Mouse (Mus musculus) heart, adult 2 months (tissue): Measurements from ENCODE around the gene Ifnb1. TPM values are rescaled to one million over a fixed set of nuclear protein-coding genes. Genes with fewer than 3 reads are reported as not detected.
A peak's percentile ranks its signal among the peaks of the same experiment; 100 is the strongest.
"Not testable (repeated sequence)": the region's sequence is repeated elsewhere in the genome, so short reads cannot be mapped to it uniquely, and the experiment has no call there.

Source experiments
- DNase-seq, 2 experiments: peaks; one replicate each; pipeline ENCODE4 v3.0.0; 2021
- H3K27ac ChIP-seq: fragments of 200-600 bp; 2 replicates; pipeline ENCODE4 v1.8.1; 2022
- H3K27me3 ChIP-seq: fragments of 200-500 bp; 2 replicates; pipeline ENCODE4 v1.6.1; 2012; ENCODE audit warnings: mild to moderate bottlenecking, low read length, inconsistent platforms, mixed read lengths; ENCODE audit not compliant: control insufficient read depth, insufficient read depth
- H3K36me3 ChIP-seq: fragments of 200-500 bp; 2 replicates; pipeline ENCODE4 v1.6.1; 2012; ENCODE audit warnings: low read length, inconsistent platforms; ENCODE audit not compliant: control insufficient read depth, insufficient read depth
- H3K4me1 ChIP-seq: fragments of 200-500 bp; 2 replicates; pipeline ENCODE4 v1.6.1; 2011; ENCODE audit warnings: low read length; ENCODE audit not compliant: control insufficient read depth, insufficient read depth
- H3K4me3 ChIP-seq: fragments of 200-600 bp; 2 replicates; pipeline ENCODE4 v1.8.1; 2022
- H3K79me2 ChIP-seq: fragments of 200-500 bp; replicated peaks from 2 replicates; pipeline ENCODE4 v1.6.1; 2012; ENCODE audit warnings: mild to moderate bottlenecking, inconsistent platforms, low read length, moderate library complexity, mixed read lengths; ENCODE audit not compliant: control insufficient read depth, insufficient read depth
- H3K9ac ChIP-seq: fragments of 200-500 bp; 2 replicates; pipeline ENCODE4 v1.6.1; 2012; ENCODE audit warnings: low read depth, mild to moderate bottlenecking, control low read depth, inconsistent platforms, low read length, mixed read lengths
- CTCF ChIP-seq: fragments of 200-600 bp; IDR thresholded peaks from 2 replicates; pipeline ENCODE4 v1.8.1; 2022; ENCODE audit warnings: antibody characterized with exemption, mild to moderate bottlenecking, moderate library complexity
- EP300 ChIP-seq: fragments of 200-500 bp; IDR thresholded peaks from 2 replicates; pipeline ENCODE4 v1.6.1; 2011; ENCODE audit warnings: low read depth, low read length, control low read depth; ENCODE audit not compliant: insufficient read depth
- POLR2A ChIP-seq: fragments of 200-500 bp; IDR thresholded peaks from 2 replicates; pipeline ENCODE4 v1.6.1; 2011; ENCODE audit warnings: mild to moderate bottlenecking, low read depth, low read length, control low read depth; ENCODE audit not compliant: insufficient read depth
- WGBS: fragments of 180-500 bp; shearing (Covaris S2); methylation state at CpG from one replicate; pipeline ENCODE4 v1.1.7; 2018; 5-methylcytosine and 5-hydroxymethylcytosine counted together
- intact Hi-C: fragments of 180-260 bp; cut with DNase I; formaldehyde crosslinking; loops from one replicate; pipeline ENCODE4 v1.15.1; 2025
- long read RNA-seq: library from polyadenylated mRNA; stranded (forward); transcript quantifications from one replicate; pipeline ENCODE4 v2.0.0, GENCODE M21; 2021
- polyA plus RNA-seq: library from polyadenylated mRNA; depleted of rRNA; stranded (reverse); fragments of >200 nt; gene quantifications from 2 replicates; pipeline ENCODE4 v1.2.3, GENCODE M21; 2012; rRNA removed
- total RNA-seq, 2 experiments: library from RNA; stranded (reverse); gene quantifications; 2 replicates each; pipeline ENCODE4 v1.2.3; 2021

Gene Ifnb1
- total RNA-seq (not detected), polyA plus RNA-seq (not detected in 2 replicates)
- long read RNA-seq: 0 reads

GRCm38 (mm10) chr4:88522674-88523073 is at the start of gene Ifnb1:
TSS of gene Ifnb1 (minus strand) at chr4:88522774.
- H3K36me3 ChIP-seq: no peaks in the 10 kb centered on the region
- no peak within 1 kb of the TSS for H3K27ac ChIP-seq
- no peak within 1 kb of the TSS for H3K4me3 ChIP-seq
- TF ChIP-seq EP300 (no peak), CTCF (no peak), POLR2A (no peak)
- WGBS: 84% methylated on average over 4 of the region's 4 CpGs
- no peaks in the 10 kb centered on the region for H3K27me3 ChIP-seq
- H3K4me1 ChIP-seq: no peaks in the 10 kb centered on the region
- no peak within 1 kb of the TSS for H3K9ac ChIP-seq
- no peaks in the 10 kb centered on the region for H3K79me2 ChIP-seq
- DNase-seq: no peak
- intact Hi-C loops: loop anchor here (1.0 kb wide), 1 partner anchor 21 kb away; no protein-coding TSS in a partner anchor

GRCm38 (mm10) chr4:88571698-88572097 is 49.1 kb upstream of the Ifnb1 start, which contains the start of gene Ifna14:
TSS of gene Ifna14 (minus strand) at chr4:88571798.
- Histone ChIP-seq H3K4me1 (no peaks in the 10 kb centered on the region), H3K36me3 (no peaks in the 10 kb centered on the region), H3K4me3 (no peak within 1 kb of the TSS), H3K27me3 (no peaks in the 10 kb centered on the region), H3K79me2 (no peaks in the 10 kb centered on the region), H3K27ac (no peak within 1 kb of the TSS), H3K9ac (no peak within 1 kb of the TSS)
- no peak for TF ChIP-seq CTCF
- no peak for TF ChIP-seq EP300
- no peak for TF ChIP-seq POLR2A
- WGBS: 59% methylated on average over 1 of the region's 1 CpGs
- no peak for DNase-seq
- intact Hi-C loops: no loop called here

- no peaks in the 10 kb centered on the region for H3K36me3 ChIP-seq
- no peak overlapping the region for H3K9ac ChIP-seq
- 94% methylated on average over 1 of the region's 1 CpGs for WGBS
- intact Hi-C loops: no loop called here
- DNase-seq: no peak
- TF ChIP-seq POLR2A (no peak), CTCF (no peak), EP300 (no peak)
- H3K27ac ChIP-seq: no peak overlapping the region
- H3K79me2 ChIP-seq: no peaks in the 10 kb centered on the region
- no peaks in the 10 kb centered on the region for H3K4me1 ChIP-seq
- H3K4me3 ChIP-seq: no peak overlapping the region
- H3K27me3 ChIP-seq: no peaks in the 10 kb centered on the region
These were observed 39.2 kb upstream of the Ifnb1 start for GRCm38 (mm10) chr4:88561791-88562190.

GRCm38 (mm10) chr4:88558145-88558544 is 35.6 kb upstream of the Ifnb1 start, which contains the start of gene Ifna15:
TSS of gene Ifna15 (minus strand) at chr4:88558245.
- DNase-seq, H3K79me2 ChIP-seq, H3K9ac ChIP-seq, H3K27ac ChIP-seq, H3K36me3 ChIP-seq, H3K27me3 ChIP-seq, intact Hi-C loops, H3K4me1 ChIP-seq, H3K4me3 ChIP-seq: not testable (repeated sequence)

- H3K36me3 ChIP-seq: no peaks in the 10 kb centered on the region
- H3K27me3 ChIP-seq: no peaks in the 10 kb centered on the region
- DNase-seq: peak; percentile 80 to 84
- WGBS: 20% methylated on average over 22 of the region's 22 CpGs
- H3K27ac ChIP-seq: peak overlapping the region; percentile 36
- no peaks in the 10 kb centered on the region for H3K79me2 ChIP-seq
- peak overlapping the region; percentile 37 for H3K9ac ChIP-seq
- intact Hi-C loops: loop anchor here (2.0 to 5.0 kb wide), 2 partner anchors 90 to 458 kb away; partner anchors contain the start of gene Focad
- H3K4me3 ChIP-seq: peak overlapping the region; percentile 54
- no peak for TF ChIP-seq POLR2A
- TF ChIP-seq EP300: 0 out of 2 replicates have a peak, but pooled peaks have one; percentile 50
- TF ChIP-seq CTCF: peak; percentile 87
- H3K4me1 ChIP-seq: peaks cover 1% of the 10 kb centered on the region
These were observed 27.8 kb upstream of the Ifnb1 start for GRCm38 (mm10) chr4:88550161-88550945.

- H3K36me3 ChIP-seq: no peaks in the 10 kb centered on the region
- H3K27me3 ChIP-seq: no peaks in the 10 kb centered on the region
- peaks cover 1% of the 10 kb centered on the region for H3K4me1 ChIP-seq
- TF ChIP-seq EP300 (no peak), POLR2A (no peak), CTCF (no peak)
- no peaks in the 10 kb centered on the region for H3K79me2 ChIP-seq
- intact Hi-C loops: no loop called here
- 82% methylated on average over 1 of the region's 1 CpGs for WGBS
- no peak for DNase-seq
- H3K9ac ChIP-seq: no peak overlapping the region
- no peak overlapping the region for H3K27ac ChIP-seq
- H3K4me3 ChIP-seq: no peak overlapping the region
These were observed 25.4 kb upstream of the Ifnb1 start for GRCm38 (mm10) chr4:88547986-88548385.
